Mouse (Mus musculus): ENCODE data around the gene Man1a2.

- no peak for TF ChIP-seq CTCF (IDR thresholded peaks at IDR 0.05; ENCODE audit: low read depth)
- no peak for TF ChIP-seq EP300 (IDR thresholded peaks at IDR 0.05; ENCODE audit: low read depth)
Observed at GRCm38 (mm10) chr3:100535298-100535697, 150.0 kb downstream of the Man1a2 start.

Measured in heart, postnatal 0 days (tissue).